Mouse (Mus musculus) midbrain, embryonic 15.5 days (tissue): ENCODE results near the gene Timm8a2. TPM values are rescaled to one million over a fixed set of nuclear protein-coding genes. Genes with fewer than 3 reads are reported as not detected.
"Not testable (repeated sequence)": the region's sequence is repeated elsewhere in the genome, so short reads cannot be mapped to it uniquely, and the experiment has no call there.

Experiments
- ATAC-seq: fragments of 200-750 bp; cut with Nextera tagmentation; replicated peaks from 2 replicates; pipeline ENCODE4 v1.8.0; 2017; ENCODE audit warnings: moderate TSS enrichment
- H3K27ac ChIP-seq: fragments of 300-500 bp; sonication (generic); 2 replicates; pipeline ENCODE4 v1.5.1; 2015; ENCODE audit warnings: mild to moderate bottlenecking, inconsistent platforms
- H3K27me3 ChIP-seq: fragments of 300-500 bp; sonication (generic); replicated peaks from 2 replicates; pipeline ENCODE4 v1.6.1; 2015; ENCODE audit warnings: inconsistent platforms
- H3K36me3 ChIP-seq: fragments of 300-500 bp; sonication (generic); replicated peaks from 2 replicates; pipeline ENCODE4 v1.6.1; 2015; ENCODE audit warnings: inconsistent platforms
- H3K4me1 ChIP-seq: fragments of 300-500 bp; sonication (generic); 2 replicates; pipeline ENCODE4 v1.6.1; 2015; ENCODE audit warnings: inconsistent platforms
- H3K4me2 ChIP-seq: fragments of 300-500 bp; sonication (generic); 2 replicates; pipeline ENCODE4 v1.6.1; 2015; ENCODE audit warnings: inconsistent platforms, mild to moderate bottlenecking, moderate library complexity
- H3K4me3 ChIP-seq: fragments of 300-500 bp; sonication (generic); 2 replicates; pipeline ENCODE4 v1.5.1; 2015; ENCODE audit warnings: mild to moderate bottlenecking, inconsistent platforms
- H3K9ac ChIP-seq: fragments of 300-500 bp; sonication (generic); 2 replicates; pipeline ENCODE4 v1.6.1; 2015; ENCODE audit warnings: mild to moderate bottlenecking, inconsistent platforms
- H3K9me3 ChIP-seq: fragments of 300-500 bp; sonication (generic); 2 replicates; pipeline ENCODE4 v1.6.1; 2016; ENCODE audit warnings: inconsistent platforms
- whole genome bisulfite sequencing: fragments of 180-500 bp; shearing (Covaris S2); methylation state at CpG from one replicate; pipeline ENCODE4 v1.1.7; 2015; ENCODE audit warnings: mixed read lengths; 5-methylcytosine and 5-hydroxymethylcytosine counted together
- polyA plus RNA-seq: library from polyadenylated mRNA; unstranded; fragments of >200 nt; fragmentation: Nextera tagmentation; extraction: Ambion mirVana; gene quantifications from 2 replicates; pipeline ENCODE4 v1.2.1, GENCODE M21; 2015

The Timm8a2 gene
- polyA plus RNA-seq, 1 experiment from 2014 or later, result not detected

GRCm38 (mm10) chr14:122064519-122064918 is 30.0 kb downstream of the Timm8a2 start:
- ATAC-seq, result no peak
- Histone ChIP-seq H3K4me2 (no peak overlapping the region), H3K9ac (no peak overlapping the region), H3K27ac (no peak overlapping the region), H3K4me3 (no peak overlapping the region), H3K27me3 (no peaks in the 10 kb centered on the region), H3K4me1 (no peaks in the 10 kb centered on the region), H3K36me3 (no peaks in the 10 kb centered on the region), H3K9me3 (no peaks in the 10 kb centered on the region)
- WGBS, result 2% methylated on average over 2 of the region's 2 CpGs

- no peak overlapping the region for H3K9ac ChIP-seq
- 85% methylated on average over 4 of the region's 4 CpGs for WGBS
- H3K4me3 ChIP-seq, result no peak overlapping the region
- no peaks in the 10 kb centered on the region for H3K36me3 ChIP-seq
- no peaks in the 10 kb centered on the region for H3K27me3 ChIP-seq
- H3K4me1 ChIP-seq, result no peaks in the 10 kb centered on the region
- no peaks in the 10 kb centered on the region for H3K9me3 ChIP-seq
- H3K4me2 ChIP-seq, result no peak overlapping the region
- no peak overlapping the region for H3K27ac ChIP-seq
- no peak for ATAC-seq
These were observed 31.8 kb downstream of the Timm8a2 start for GRCm38 (mm10) chr14:122066243-122066642.

- not testable (repeated sequence) for H3K4me3 ChIP-seq, ATAC-seq, H3K27ac ChIP-seq, H3K4me1 ChIP-seq, H3K9ac ChIP-seq, H3K27me3 ChIP-seq, H3K9me3 ChIP-seq, H3K36me3 ChIP-seq, H3K4me2 ChIP-seq
- 37% methylated on average over 3 of the region's 3 CpGs for WGBS
These were observed 33.6 kb downstream of the Timm8a2 start for GRCm38 (mm10) chr14:122068036-122068435.

GRCm38 (mm10) chr14:122068801-122069695 is 34.6 kb downstream of the Timm8a2 start:
- H3K4me2 ChIP-seq, result no peak overlapping the region
- 69% methylated on average over 11 of the region's 11 CpGs for WGBS
- H3K27me3 ChIP-seq, result no peaks in the 10 kb centered on the region
- H3K4me3 ChIP-seq, result no peak overlapping the region
- no peak overlapping the region for H3K9ac ChIP-seq
- no peak for ATAC-seq
- H3K4me1 ChIP-seq, result no peaks in the 10 kb centered on the region
- H3K9me3 ChIP-seq, result no peaks in the 10 kb centered on the region
- no peaks in the 10 kb centered on the region for H3K36me3 ChIP-seq
- H3K27ac ChIP-seq, result no peak overlapping the region

GRCm38 (mm10) chr14:122069948-122070347 is 35.5 kb downstream of the Timm8a2 start:
- Histone ChIP-seq H3K9me3 (no peaks in the 10 kb centered on the region), H3K36me3 (no peaks in the 10 kb centered on the region), H3K4me1 (no peaks in the 10 kb centered on the region), H3K27me3 (no peaks in the 10 kb centered on the region), H3K27ac (no peak overlapping the region), H3K4me3 (no peak overlapping the region), H3K4me2 (no peak overlapping the region), H3K9ac (no peak overlapping the region)
- no peak for ATAC-seq
- 82% methylated on average over 3 of the region's 3 CpGs for WGBS

- no peak for ATAC-seq
- 89% methylated on average over 5 of the region's 5 CpGs for WGBS
- Histone ChIP-seq H3K36me3 (no peaks in the 10 kb centered on the region), H3K9me3 (no peaks in the 10 kb centered on the region), H3K4me1 (no peaks in the 10 kb centered on the region), H3K9ac (no peak overlapping the region), H3K27ac (no peak overlapping the region), H3K4me3 (no peak overlapping the region), H3K4me2 (no peak overlapping the region), H3K27me3 (no peaks in the 10 kb centered on the region)
These were observed 38.9 kb downstream of the Timm8a2 start for GRCm38 (mm10) chr14:122073422-122073821.

GRCm38 (mm10) chr14:122074360-122074759 is 39.9 kb downstream of the Timm8a2 start:
- no peaks in the 10 kb centered on the region for H3K27me3 ChIP-seq
- H3K4me2 ChIP-seq, result no peak overlapping the region
- no peaks in the 10 kb centered on the region for H3K9me3 ChIP-seq
- no peaks in the 10 kb centered on the region for H3K4me1 ChIP-seq
- no peak for ATAC-seq
- H3K9ac ChIP-seq, result no peak overlapping the region
- WGBS, result 80% methylated on average over 10 of the region's 10 CpGs
- no peaks in the 10 kb centered on the region for H3K36me3 ChIP-seq
- H3K27ac ChIP-seq, result no peak overlapping the region
- no peak overlapping the region for H3K4me3 ChIP-seq

GRCm38 (mm10) chr14:122075485-122076200 is 41.2 kb downstream of the Timm8a2 start:
- Histone ChIP-seq H3K9me3 (no peaks in the 10 kb centered on the region), H3K36me3 (no peaks in the 10 kb centered on the region), H3K27me3 (no peaks in the 10 kb centered on the region), H3K9ac (no peak overlapping the region), H3K4me3 (no peak overlapping the region), H3K27ac (no peak overlapping the region), H3K4me1 (no peaks in the 10 kb centered on the region), H3K4me2 (no peak overlapping the region)
- 88% methylated on average over 21 of the region's 21 CpGs for WGBS
- ATAC-seq, result no peak

- Histone ChIP-seq H3K36me3 (no peaks in the 10 kb centered on the region), H3K9ac (no peak overlapping the region), H3K27ac (no peak overlapping the region), H3K27me3 (no peaks in the 10 kb centered on the region), H3K4me1 (no peaks in the 10 kb centered on the region), H3K4me3 (no peak overlapping the region), H3K9me3 (no peaks in the 10 kb centered on the region), H3K4me2 (no peak overlapping the region)
- no peak for ATAC-seq
- WGBS, result 80% methylated on average over 3 of the region's 3 CpGs
These were observed 42.5 kb downstream of the Timm8a2 start for GRCm38 (mm10) chr14:122077017-122077416.

GRCm38 (mm10) chr14:122079428-122079827 is 45.0 kb downstream of the Timm8a2 start:
- Histone ChIP-seq H3K27ac (no peak overlapping the region), H3K4me2 (no peak overlapping the region), H3K4me1 (no peaks in the 10 kb centered on the region), H3K4me3 (no peak overlapping the region), H3K27me3 (no peaks in the 10 kb centered on the region), H3K36me3 (no peaks in the 10 kb centered on the region), H3K9ac (no peak overlapping the region), H3K9me3 (no peaks in the 10 kb centered on the region)
- no peak for ATAC-seq
- WGBS, result 44% methylated on average over 6 of the region's 6 CpGs

GRCm38 (mm10) chr14:122079921-122080320 is 45.4 kb downstream of the Timm8a2 start:
- no peaks in the 10 kb centered on the region for H3K27me3 ChIP-seq
- H3K27ac ChIP-seq, result no peak overlapping the region
- H3K4me3 ChIP-seq, result no peak overlapping the region
- H3K4me1 ChIP-seq, result no peaks in the 10 kb centered on the region
- H3K9ac ChIP-seq, result no peak overlapping the region
- no peak overlapping the region for H3K4me2 ChIP-seq
- no peaks in the 10 kb centered on the region for H3K9me3 ChIP-seq
- ATAC-seq, result no peak
- 80% methylated on average over 5 of the region's 5 CpGs for WGBS
- H3K36me3 ChIP-seq, result no peaks in the 10 kb centered on the region

- Histone ChIP-seq H3K9me3 (no peaks in the 10 kb centered on the region), H3K36me3 (no peaks in the 10 kb centered on the region), H3K4me2 (no peak overlapping the region), H3K27me3 (no peaks in the 10 kb centered on the region), H3K4me3 (no peak overlapping the region), H3K9ac (no peak overlapping the region), H3K27ac (no peak overlapping the region), H3K4me1 (no peaks in the 10 kb centered on the region)
- WGBS, result 51% methylated on average over 3 of the region's 3 CpGs
- ATAC-seq, result no peak
These were observed 46.8 kb downstream of the Timm8a2 start for GRCm38 (mm10) chr14:122081308-122081707.
